Mouse (Mus musculus) testis, adult 2 months (tissue): ENCODE results near the gene Sipa1l1.

Experiments
- CTCF ChIP-seq: fragments of 200-500 bp; IDR thresholded peaks from 2 replicates; pipeline ENCODE4 v1.5.1; 2012; ENCODE audit warnings: low read depth, mild to moderate bottlenecking, inconsistent platforms, low read length, moderate library complexity; ENCODE audit not compliant: control insufficient read depth, insufficient read depth, insufficient replicate concordance
- POLR2A ChIP-seq: fragments of 200-500 bp; IDR thresholded peaks from 2 replicates; pipeline ENCODE4 v1.6.1; 2012; ENCODE audit warnings: low read depth, mild to moderate bottlenecking, inconsistent platforms, low read length, moderate library complexity; ENCODE audit not compliant: control insufficient read depth

DNA sequence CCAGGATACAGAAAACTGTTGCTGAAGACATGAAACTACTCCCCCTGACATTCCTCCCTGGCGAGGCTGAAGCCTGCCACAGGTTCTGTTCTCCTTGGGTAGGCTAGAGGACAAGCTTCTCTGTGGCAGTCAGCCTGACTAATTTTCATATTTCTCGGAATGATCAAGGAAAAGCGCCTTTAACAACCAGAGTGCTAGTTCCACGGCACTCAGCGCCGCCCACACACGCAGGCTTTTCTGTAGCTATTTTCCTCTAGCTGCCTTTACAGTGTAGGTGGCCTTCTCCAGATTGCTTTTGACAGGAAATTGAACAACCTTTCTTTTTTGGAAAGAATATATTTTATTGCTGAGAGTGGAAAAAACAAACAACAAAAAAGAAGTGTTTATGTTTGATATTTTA lies 62.1 kb downstream of the Sipa1l1 start:
- no peak for TF ChIP-seq POLR2A
- no peak for TF ChIP-seq CTCF
